Mouse (Mus musculus): Measurements from ENCODE around the gene Ly6g6d.
"Not testable (repeated sequence)": the region's sequence is repeated elsewhere in the genome, so short reads cannot be mapped to it uniquely, and the experiment has no call there.

Gene Ly6g6d

DNA sequence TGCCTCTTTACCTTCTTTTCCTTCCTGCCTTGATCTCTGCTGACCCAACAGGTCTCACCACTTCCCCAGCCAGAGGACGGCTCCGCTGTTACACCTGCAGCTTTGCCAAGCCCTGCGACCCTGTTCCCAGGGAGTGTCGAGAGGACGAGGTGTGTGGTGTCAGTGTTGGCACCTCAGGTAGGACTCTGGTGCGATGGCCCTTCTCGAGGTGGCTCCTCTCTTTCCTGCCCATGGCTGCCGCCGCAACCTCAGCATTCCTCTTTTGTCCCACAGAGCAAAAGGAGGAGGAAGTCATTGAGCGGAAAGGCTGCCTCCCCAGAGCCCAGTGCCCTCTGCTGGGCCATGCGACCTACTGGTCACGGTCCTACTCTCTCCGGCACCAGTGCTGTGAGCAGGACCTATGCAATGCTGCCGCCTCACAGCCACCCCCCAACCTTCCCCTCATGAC is at the start of gene Ly6g6d:
Gene Ly6g6d (minus strand): TSS at position 280 of the 448 bp plus-strand sequence.
- no peak for DNase-seq (ENCODE audit: low read depth, low spot score)

GRCm38 (mm10) chr17:35127017-35127416 is 49.2 kb upstream of the Ly6g6d start:
- no peak for DNase-seq (ENCODE audit: low read depth, low spot score)

- no peak for DNase-seq (ENCODE audit: low read depth, low spot score)
Measured at GRCm38 (mm10) chr17:35126206-35126611, 48.3 kb upstream of the Ly6g6d start, which contains the start of gene D17H6S53E. Gene D17H6S53E, plus strand, starts transcription at chr17:35126373.

GRCm38 (mm10) chr17:35125578-35125977 is 47.7 kb upstream of the Ly6g6d start:
- no peak for DNase-seq (ENCODE audit: low read depth, low spot score)

- no peak for DNase-seq (ENCODE audit: low read depth, low spot score)
Measured at GRCm38 (mm10) chr17:35125081-35125480, 47.2 kb upstream of the Ly6g6d start.

DNA sequence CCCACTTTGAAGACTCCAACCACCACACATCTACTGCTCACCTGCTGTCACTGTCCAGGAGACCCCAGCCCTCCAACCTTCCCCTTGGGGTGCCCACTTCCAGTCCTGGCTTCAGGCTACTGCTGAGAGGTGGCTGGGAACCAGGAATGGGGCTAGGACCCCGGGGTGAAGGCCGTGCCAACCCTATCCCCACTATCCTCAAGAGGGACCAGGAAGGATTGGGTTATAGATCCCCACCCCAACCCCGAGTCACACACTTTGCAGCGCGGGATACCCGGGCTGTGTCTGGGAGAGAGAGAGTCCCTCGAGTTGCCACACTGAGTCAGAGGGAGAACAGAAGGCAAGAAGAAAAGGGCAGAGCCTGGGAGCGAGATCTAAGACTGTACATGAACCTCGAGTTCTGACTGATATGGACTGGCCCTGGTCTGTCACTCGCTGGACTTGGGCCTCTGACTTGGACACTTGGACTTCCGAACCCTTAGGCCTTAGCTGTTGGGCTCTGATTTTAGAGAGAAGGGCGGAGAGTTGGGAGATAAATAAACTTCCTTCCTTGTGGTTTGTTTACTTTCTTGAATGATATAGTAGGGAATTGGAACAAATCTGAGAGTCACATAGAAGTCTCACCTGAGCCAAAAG is 46.5 kb upstream of the Ly6g6d start:
- DNase-seq (ENCODE audit: low read depth, low spot score) = not testable (repeated sequence)

DNA sequence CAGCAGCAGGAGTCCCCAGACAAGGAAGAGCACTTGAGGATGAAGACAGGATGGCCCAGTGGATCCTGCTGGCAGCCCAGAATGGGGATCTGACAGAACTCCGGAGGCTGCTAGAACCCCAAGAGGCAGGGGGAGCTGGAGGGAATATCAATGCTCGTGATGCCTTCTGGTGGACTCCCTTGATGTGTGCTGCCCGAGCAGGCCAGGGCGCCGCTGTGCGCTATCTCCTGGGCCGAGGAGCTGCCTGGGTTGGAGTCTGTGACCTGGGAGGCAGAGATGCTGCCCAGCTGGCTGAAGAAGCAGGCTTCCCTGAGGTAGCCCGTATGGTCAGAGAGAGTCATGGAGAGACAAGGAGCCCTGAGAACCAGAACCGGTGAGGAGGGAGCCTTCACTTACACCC is 45.4 kb upstream of the Ly6g6d start:
- not testable (repeated sequence) for DNase-seq (ENCODE audit: low read depth, low spot score)

DNA sequence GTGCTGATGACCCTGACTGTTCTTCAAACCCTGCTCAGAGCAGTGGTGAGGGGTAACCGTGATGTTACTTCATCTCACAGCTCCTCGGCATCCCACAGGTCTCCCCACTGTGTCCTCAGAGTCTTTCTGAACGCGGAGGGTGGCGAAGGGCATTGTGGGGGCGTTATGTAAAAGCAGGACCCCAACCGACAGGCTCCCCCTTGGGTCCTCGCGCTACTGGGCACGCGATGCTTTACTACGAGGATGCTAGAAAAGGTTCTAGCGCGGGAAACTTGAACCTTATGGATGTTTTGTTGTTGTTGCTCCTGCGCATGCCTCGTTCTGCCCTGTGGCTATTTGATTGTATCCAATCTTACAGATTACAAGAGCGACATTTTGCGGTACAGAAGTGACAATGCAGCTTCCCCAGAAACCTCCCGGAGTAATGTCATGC is 44.0 kb upstream of the Ly6g6d start, which contains the start of gene Csnk2b:
Gene Csnk2b (minus strand): TSS at position 183 of the 433 bp plus-strand sequence.
- peak; percentile 76 for DNase-seq (ENCODE audit: low read depth, low spot score)

GRCm38 (mm10) chr17:35121143-35121799 is 43.4 kb upstream of the Ly6g6d start, which contains the start of gene Gpank1:
Gene Gpank1, plus strand, starts transcription at chr17:35121455.
- peak; percentile 100 for DNase-seq (ENCODE audit: low read depth, low spot score)

GRCm38 (mm10) chr17:35120745-35121142 is 42.9 kb upstream of the Ly6g6d start:
- DNase-seq (ENCODE audit: low read depth, low spot score) = no peak

DNA sequence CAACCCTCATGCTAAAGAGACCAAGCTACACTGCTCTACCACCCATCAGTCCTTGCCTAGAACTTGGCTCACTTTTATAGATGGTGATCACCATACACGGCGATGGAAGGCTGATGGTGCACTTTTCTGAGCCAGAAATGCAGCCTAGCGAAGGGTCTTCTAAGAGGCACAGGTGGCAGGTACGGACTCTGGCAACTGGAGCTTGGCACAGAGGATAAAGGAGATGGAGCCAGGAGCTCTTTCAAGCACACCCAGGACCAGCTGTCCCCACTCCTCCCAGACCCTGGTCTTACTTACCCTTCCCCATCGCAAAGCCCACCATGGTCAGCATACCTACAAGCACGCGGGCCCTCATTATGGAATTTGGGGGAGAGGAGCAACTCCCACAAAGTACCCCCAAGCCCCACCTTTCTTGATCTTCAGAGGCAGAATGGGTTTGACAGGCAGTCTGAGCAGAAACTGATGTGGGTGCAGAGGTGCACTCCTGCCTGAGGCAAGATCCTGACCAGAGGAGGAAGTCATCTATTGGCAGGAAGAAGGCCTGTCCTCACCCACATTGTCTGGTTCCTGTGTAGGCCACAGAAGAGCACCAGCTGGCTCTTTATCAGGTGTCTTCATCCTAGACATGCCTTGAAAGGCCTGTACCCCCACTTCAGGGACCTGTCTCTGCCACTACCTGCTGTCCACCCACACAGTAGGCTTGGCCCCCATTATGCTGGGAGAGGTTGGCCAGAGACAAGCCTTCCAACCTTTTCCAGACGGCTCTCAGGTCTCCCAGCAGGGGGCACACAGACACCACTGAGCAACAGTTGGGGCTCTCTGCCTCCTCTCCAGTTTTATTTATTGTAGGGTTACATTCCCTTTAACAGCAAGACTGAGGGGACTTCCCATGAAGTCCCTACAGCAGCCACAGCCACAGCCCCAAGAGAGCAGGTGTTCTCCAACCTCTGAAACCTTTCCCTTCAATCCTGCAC is 37.5 kb upstream of the Ly6g6d start, which contains the start of gene Ly6g5b:
Gene Ly6g5b (minus strand): TSS at position 383 of the 974 bp plus-strand sequence.
- DNase-seq (ENCODE audit: low read depth, low spot score) = no peak

DNA sequence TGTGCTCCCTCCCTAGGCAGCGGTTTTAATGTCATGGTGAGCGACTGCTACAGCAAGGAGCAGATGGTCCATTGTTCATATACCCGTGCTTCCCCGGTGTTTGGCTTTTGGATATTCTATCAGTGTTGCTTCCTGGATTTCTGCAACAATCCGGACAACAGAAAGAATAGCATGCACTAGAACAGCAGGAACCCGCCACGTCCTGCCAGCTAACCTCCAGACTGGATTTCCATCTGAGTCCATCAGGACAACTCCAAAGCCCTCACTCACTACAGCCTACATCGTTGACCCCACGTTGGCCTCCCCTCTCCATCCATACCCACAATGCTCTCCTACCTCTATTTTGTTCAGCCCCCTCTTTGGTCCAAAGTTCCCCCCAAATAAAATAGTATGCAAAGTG is 33.9 kb upstream of the Ly6g6d start:
- no peak for DNase-seq (ENCODE audit: low read depth, low spot score)

- no peak for DNase-seq (ENCODE audit: low read depth, low spot score)
Measured at GRCm38 (mm10) chr17:35108097-35108496, 30.2 kb upstream of the Ly6g6d start, which contains the start of gene Ly6g5c. Gene Ly6g5c, plus strand, starts transcription at chr17:35108279.

- DNase-seq (ENCODE audit: low read depth, low spot score) = no peak
Measured at GRCm38 (mm10) chr17:35106522-35106921, 28.7 kb upstream of the Ly6g6d start.

- DNase-seq (ENCODE audit: low read depth, low spot score) = peak; percentile 44
Measured at GRCm38 (mm10) chr17:35105740-35106389, 28.0 kb upstream of the Ly6g6d start.

- DNase-seq (ENCODE audit: low read depth, low spot score) = no peak
Measured at GRCm38 (mm10) chr17:35104754-35105153, 26.9 kb upstream of the Ly6g6d start.

DNA sequence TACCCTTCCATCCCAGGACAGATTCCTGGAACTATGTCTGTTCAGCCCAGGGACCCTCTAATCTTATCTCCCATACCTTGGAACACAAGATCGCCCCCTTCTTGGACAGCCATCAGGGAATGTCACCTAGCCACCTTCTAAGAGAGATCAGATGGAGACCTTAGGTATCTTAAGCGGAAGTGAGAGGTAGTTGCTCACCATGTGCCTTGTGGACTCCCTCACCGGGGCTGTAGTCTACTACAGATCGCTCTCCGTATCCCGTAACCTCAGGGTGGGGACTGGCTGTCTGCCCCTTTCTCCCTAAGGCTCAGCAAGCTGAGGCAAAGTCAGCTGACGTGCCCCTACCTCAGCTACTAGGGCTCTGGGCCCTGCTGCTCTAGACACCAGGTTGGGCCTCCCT is 26.2 kb upstream of the Ly6g6d start:
- no peak for DNase-seq (ENCODE audit: low read depth, low spot score)

DNA sequence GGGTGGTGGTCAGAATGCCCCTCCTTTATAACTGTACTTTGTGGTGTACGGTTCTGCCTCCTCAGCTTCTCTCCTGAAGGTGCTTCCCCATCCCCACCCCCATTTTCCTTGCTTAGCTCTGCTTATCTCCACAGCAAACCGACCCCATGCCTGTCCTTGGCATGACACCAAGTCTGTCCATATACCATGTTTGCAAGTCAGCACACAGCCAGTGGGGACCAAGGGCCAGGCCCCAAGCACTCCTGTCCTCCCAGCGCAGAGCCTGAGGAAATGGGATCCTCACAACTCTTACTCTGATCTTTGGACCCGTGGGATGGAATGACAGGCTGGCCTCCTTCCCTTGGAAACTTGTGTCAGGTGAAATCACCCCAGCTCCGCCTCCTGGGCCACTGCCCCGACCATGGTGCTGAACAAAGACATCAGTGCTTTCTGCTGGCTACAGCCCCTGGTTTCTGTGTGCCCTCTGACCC is 25.4 kb upstream of the Ly6g6d start:
- DNase-seq (ENCODE audit: low read depth, low spot score) = no peak

GRCm38 (mm10) chr17:35102299-35102698 is 24.4 kb upstream of the Ly6g6d start:
- DNase-seq (ENCODE audit: low read depth, low spot score) = no peak

GRCm38 (mm10) chr17:35101161-35101560 is 23.3 kb upstream of the Ly6g6d start:
- no peak for DNase-seq (ENCODE audit: low read depth, low spot score)
